Mouse (Mus musculus) kidney, postnatal 4 days (tissue): ENCODE data around the gene Adamts2.

Source experiments
- DNase-seq, 2 experiments: peaks; one replicate each; pipeline ENCODE4 v3.0.0; 2021; ENCODE audit warnings: mixed read lengths in 2 of 2

The Adamts2 gene

DNA sequence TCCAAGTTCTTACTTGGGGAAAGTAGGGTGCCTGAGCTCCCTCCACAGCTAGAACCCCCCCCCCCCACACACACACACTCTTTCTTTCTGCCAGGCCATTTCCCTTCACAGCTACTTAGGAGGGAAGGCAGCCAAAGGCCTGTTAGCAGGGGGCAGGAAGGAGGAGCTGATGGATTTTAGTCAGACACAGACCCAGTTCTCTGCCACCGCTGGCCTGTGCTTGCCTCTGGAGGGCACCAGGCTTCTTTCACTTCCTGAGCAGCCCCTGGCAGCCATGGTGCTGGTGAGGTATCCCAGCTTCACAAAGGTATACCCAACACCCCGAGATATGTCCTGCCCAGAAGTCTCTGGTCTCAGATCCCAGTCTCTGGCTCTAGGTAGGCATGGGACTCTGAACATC lies 22.4 kb downstream of the Adamts2 start:
- DNase-seq = peak; percentile 16 to 26

- DNase-seq = peak; percentile 13 to 17
These were observed 22.8 kb downstream of the Adamts2 start for GRCm38 (mm10) chr11:50624720-50625119.

GRCm38 (mm10) chr11:50628915-50629314 lies 27.0 kb downstream of the Adamts2 start:
- no peak for DNase-seq

DNA sequence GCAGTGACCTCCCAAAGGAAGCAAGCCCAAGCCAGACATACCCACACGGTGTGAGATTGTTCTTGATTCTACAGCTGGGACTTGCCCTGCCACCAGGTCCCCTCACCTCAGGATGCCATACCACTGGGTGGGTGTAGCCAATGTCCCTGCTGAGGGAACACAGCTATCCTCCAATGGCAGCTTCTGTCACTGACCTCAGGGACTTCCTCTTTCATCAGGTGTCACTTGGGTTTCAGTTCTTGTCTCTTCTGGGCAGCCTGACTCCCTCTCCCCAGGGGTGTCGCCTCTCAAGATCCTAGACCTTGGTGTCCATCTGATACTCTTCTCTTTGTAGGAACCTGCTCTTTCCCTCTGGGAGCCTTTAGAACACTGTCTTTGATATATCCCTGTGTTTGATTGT lies 28.6 kb downstream of the Adamts2 start:
- no peak for DNase-seq

GRCm38 (mm10) chr11:50632270-50632669 lies 30.4 kb downstream of the Adamts2 start:
- DNase-seq = peak; percentile 74 to 81

- peak; percentile 12 to 44 for DNase-seq
These were observed 33.2 kb downstream of the Adamts2 start for GRCm38 (mm10) chr11:50635051-50635590.

GRCm38 (mm10) chr11:50637026-50637425 lies 35.1 kb downstream of the Adamts2 start:
- DNase-seq = no peak

- no peak for DNase-seq
These were observed 36.4 kb downstream of the Adamts2 start for GRCm38 (mm10) chr11:50638197-50638867.

DNA sequence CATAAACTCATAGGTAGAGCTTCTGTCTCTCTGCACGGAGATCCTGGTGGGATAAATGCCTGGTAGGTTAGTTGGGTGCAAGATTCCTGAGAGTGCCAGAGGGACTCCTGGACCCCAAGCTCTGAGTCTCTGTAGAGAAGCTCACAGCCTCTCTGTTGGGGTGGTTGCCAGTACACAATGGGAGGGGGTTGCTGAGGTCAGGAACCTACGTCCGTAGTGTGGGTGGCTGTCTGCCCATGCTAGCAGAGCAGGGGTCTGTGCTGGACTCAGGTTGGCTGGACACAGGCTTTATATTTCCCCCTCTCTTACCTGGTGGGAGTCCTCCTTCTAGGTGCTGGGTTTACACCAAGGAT lies 37.0 kb downstream of the Adamts2 start:
- no peak for DNase-seq

GRCm38 (mm10) chr11:50642583-50642982 lies 40.7 kb downstream of the Adamts2 start:
- no peak for DNase-seq

DNA sequence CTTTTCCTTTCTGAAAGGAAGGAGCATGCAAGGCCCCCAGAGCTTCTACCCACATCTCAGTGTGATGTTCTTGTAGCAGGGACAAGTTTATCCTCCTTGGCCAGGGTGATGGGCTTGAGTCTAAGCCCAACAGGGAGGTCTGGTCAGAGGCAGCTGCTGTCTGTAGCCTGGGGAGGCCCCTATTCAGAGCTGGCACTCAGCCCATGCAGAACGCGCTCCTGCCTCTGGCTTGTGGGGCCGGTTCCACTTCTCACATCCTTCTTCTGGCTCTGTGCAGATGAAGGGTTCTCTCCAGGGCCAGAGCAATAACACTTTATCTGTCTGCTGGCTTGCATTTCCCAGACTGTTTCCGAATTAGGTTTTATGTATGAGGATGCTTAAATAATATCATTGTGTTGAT lies 44.3 kb downstream of the Adamts2 start:
- DNase-seq = peak; percentile 65 to 70

GRCm38 (mm10) chr11:50648143-50648807 lies 46.4 kb downstream of the Adamts2 start:
- DNase-seq = no peak

GRCm38 (mm10) chr11:50650037-50650436 lies 48.2 kb downstream of the Adamts2 start:
- no peak for DNase-seq

DNA sequence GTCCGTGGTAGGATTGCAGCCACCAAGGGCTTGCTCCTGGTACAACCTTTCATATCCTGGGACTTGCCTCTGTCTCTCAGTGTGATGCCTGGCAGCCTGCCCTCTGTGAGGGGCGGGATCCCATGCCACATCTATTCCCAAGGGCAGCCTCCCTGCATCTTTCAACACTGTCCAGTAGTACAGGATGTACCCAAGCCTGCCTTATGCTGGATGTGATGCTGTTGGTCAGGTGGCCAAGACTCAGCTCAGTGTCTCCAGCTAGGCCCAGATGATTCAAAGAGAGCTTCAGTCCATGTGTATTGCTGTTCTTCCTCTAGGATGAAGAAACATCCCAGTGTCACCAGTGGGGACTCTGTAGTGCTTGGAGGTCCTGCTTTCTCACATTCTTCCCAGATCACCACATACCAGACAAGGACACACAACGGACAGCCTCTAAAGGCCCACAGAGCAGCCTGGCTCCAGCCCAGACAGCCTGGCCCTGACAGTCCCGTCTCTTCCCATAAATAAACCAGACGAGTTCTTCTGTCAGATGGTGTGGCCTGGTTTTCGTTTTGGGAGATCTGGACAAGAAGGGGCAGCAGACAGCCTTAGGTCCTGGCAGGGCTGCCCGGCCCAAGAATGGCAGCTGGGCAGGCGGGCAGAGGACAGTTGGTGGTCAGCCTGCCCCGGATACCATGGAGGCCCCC lies 52.0 kb downstream of the Adamts2 start:
- no peak for DNase-seq

DNA sequence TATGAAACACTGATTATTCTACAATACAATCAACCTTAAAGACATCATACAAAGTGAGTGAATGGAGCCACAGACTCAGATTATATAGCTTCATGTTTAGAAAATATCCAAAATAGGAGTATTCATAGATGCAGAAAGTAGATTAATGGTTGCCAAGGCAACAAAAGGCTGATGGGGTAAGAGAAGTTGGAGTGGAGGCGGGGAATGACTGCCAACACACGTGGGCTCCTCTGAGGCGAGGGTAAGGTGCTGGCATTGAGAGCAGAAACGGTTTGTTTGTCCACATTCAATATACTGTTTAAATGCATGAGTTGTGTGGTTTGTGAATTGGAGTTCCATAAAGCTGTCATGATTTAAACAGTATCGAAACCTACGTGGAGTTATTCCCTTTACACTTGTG lies 56.9 kb downstream of the Adamts2 start:
- DNase-seq = no peak

- no peak for DNase-seq
These were observed 60.3 kb downstream of the Adamts2 start for GRCm38 (mm10) chr11:50662176-50662575.

GRCm38 (mm10) chr11:50664826-50665225 lies 62.9 kb downstream of the Adamts2 start:
- no peak for DNase-seq

- DNase-seq = peak; percentile 15 to 43
These were observed 67.9 kb downstream of the Adamts2 start for GRCm38 (mm10) chr11:50669542-50670362.

DNA sequence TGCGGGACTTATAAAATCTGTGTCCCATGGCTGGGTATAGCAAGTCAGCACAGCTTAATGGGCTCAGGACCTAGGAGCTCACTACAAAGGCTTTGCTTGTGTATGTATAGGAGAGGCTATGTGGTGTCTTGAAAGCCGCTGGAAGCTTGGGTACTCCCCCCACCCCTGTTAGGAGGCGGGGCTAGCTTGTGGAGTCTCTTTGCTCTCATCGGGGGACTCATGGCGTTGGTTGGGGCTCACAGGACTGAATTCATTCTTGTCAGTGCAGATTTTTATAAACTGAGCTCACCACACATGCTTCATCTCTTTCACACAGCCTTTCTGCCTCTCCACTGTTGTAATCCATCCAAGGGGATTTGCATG lies 68.5 kb downstream of the Adamts2 start:
- DNase-seq = no peak

- no peak for DNase-seq
These were observed 69.0 kb downstream of the Adamts2 start for GRCm38 (mm10) chr11:50670881-50671280.

- no peak for DNase-seq
These were observed 69.5 kb downstream of the Adamts2 start for GRCm38 (mm10) chr11:50671376-50671775.

GRCm38 (mm10) chr11:50671820-50672310 lies 70.0 kb downstream of the Adamts2 start:
- DNase-seq = no peak

- DNase-seq = peak; percentile 13
These were observed 71.0 kb downstream of the Adamts2 start for GRCm38 (mm10) chr11:50672866-50673265.
